Mouse (Mus musculus) bone marrow macrophage, adult 2 months (primary cell): ENCODE data around the gene Cdyl2.

ENCODE experiments used
- CTCF ChIP-seq: IDR thresholded peaks from 2 replicates; pipeline ENCODE4 v1.5.1; 2012; ENCODE audit warnings: low read depth, mild to moderate bottlenecking, low read length, moderate library complexity
- POLR2A ChIP-seq: IDR thresholded peaks from 2 replicates; pipeline ENCODE4 v1.6.1; 2012; ENCODE audit warnings: mild to moderate bottlenecking, low read depth, low read length, borderline replicate concordance

DNA sequence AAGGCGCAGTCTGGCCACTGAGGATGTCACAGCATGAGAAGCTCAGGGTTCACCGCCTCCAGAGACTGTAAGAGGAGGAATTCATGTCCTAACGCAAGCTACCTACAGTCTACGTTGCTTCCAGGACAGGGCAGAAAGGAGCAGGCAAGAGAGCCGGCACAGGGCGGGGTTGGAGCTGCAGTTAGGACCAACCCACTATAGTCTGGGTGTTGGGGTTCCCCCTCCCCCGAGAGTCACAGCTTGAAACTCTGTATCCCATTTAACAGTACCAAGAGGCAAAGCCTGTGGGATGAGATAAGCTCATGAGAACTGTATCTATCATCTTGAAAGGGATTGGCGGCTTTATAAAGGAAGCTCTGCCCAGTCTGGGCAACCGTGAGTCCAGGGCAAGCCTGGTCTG lies 110.5 kb downstream of the Cdyl2 start:
- TF ChIP-seq POLR2A (no peak), CTCF (no peak)
